Comparison of ENCODE assay signal across 19 mouse cellular contexts in the genomic region with DNA sequence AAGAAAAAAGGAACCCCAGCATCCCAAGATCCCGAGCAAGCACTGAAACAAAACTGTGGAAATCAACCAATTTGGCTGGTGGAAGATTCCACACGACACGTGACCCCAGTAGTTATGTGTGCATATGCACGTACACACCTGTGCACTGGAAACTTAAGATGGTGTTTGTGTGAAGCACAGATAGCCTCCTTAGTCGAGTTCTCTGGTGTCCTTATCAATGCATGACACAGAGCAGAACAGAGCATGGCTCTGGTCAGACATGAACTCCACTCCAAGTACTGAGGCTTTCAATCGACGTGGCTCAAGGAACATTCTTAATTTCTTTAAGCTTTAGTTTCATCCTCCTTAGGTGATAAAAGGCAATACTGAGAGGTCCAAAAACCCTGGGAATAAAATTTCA. TPM values are rescaled to one million over a fixed set of nuclear protein-coding genes. Genes with fewer than 3 reads are reported as not detected.
"Had no signal": no experiment of that assay in that cellular context is flagged by ENCODE, and none has a peak within 500 bp of the region (broad histone marks: within the 10 kb centered on the region; RNA-seq: fewer than 3 reads in every experiment).

No protein-coding gene starts in this region.

- H3K27ac ChIP-seq: kidney, embryonic 15.5 days; left cerebral cortex, adult 2 months; liver, embryonic 13.5 days; macrophage; neural tube, embryonic 12.5 days; neural tube, embryonic 15.5 days had no signal

- H3K4me2 ChIP-seq: kidney, embryonic 15.5 days; liver, embryonic 13.5 days; lung, embryonic 14.5 days; midbrain, embryonic 11.5 days; neural tube, embryonic 12.5 days had no signal

- ATAC-seq: lung, postnatal 0 days had no signal

- H3K9me3 ChIP-seq: kidney, embryonic 15.5 days; liver, embryonic 13.5 days; megakaryocyte, embryonic 14.5 days; neural tube, embryonic 12.5 days; neural tube, embryonic 15.5 days had no signal

- H3K4me3 ChIP-seq: kidney, embryonic 15.5 days; left cerebral cortex, adult 2 months; liver, embryonic 13.5 days; megakaryocyte, embryonic 14.5 days; neural tube, embryonic 12.5 days; neural tube, embryonic 15.5 days had no signal

- H3K9ac ChIP-seq: kidney, embryonic 15.5 days; liver, embryonic 13.5 days; lung, embryonic 14.5 days; neural tube, embryonic 12.5 days; neural tube, embryonic 15.5 days had no signal

- H3K36me3 ChIP-seq: kidney, embryonic 15.5 days; liver, embryonic 13.5 days; neural tube, embryonic 12.5 days had no signal

- DNase-seq: kidney, adult 11 months; kidney, adult 8-10 months; kidney, postnatal 10 days; kidney, postnatal 36 days; layer of hippocampus, postnatal 36 days; liver, embryonic 13.5 days; lung, embryonic 14.5 days; midbrain, embryonic 14.5 days; right cerebral cortex, postnatal 25 days; thymus, adult 18-20 months; thymus, postnatal 25 days had no signal

- H3K27me3 ChIP-seq: neural tube, embryonic 15.5 days had no signal

RNA-seq across cellular contexts. Expression of a gene that starts 5.1 kb away (rescaled TPM):
- polyA plus RNA-seq: macrophage had no signal

RNA-seq across cellular contexts. Expression of a gene that starts 18.3 kb away (rescaled TPM):
- polyA plus RNA-seq: macrophage had no signal
